Mouse (Mus musculus) kidney, embryonic 15.5 days (tissue): Measurements from ENCODE around the gene Ehd2. TPM values are rescaled to one million over a fixed set of nuclear protein-coding genes. Genes with fewer than 3 reads are reported as not detected.

Experiments
- polyA plus RNA-seq: library from polyadenylated mRNA; unstranded; fragments of >200 nt; fragmentation: Nextera tagmentation; extraction: Ambion mirVana; gene quantifications from 2 replicates; pipeline ENCODE4 v1.2.1, GENCODE M21; 2015

The Ehd2 gene
- polyA plus RNA-seq, 1 experiment from 2014 or later = 39.4 TPM

Other genes starting within 250 kb of the Ehd2 start
- gene Obox5, start 217.4 kb downstream of the Ehd2 start, polyA plus RNA-seq = not detected in 2 replicates
- not detected in 2 replicates for gene Obox6, start 127.9 kb downstream of the Ehd2 start, polyA plus RNA-seq
- not detected in 2 replicates for gene Crx, start 87.6 kb downstream of the Ehd2 start, polyA plus RNA-seq
- not detected in 2 replicates for gene Crxos, start 85.0 kb downstream of the Ehd2 start, polyA plus RNA-seq
- 745 and 748 TPM in 2 replicates for gene Selenow, start 45.2 kb downstream of the Ehd2 start, polyA plus RNA-seq
- gene Nop53, start 21.5 kb downstream of the Ehd2 start, polyA plus RNA-seq = 194 and 195 TPM in 2 replicates
- gene Bicra, start 80.4 kb upstream of the Ehd2 start, polyA plus RNA-seq = 7.5 and 8.1 TPM in 2 replicates
- gene Zfp541, start 94.2 kb upstream of the Ehd2 start, polyA plus RNA-seq = 0.13 TPM in 1 of 2 replicates, not detected in the other
- 178 and 203 TPM in 2 replicates for gene Napa, start 130.9 kb upstream of the Ehd2 start, polyA plus RNA-seq
- 30.0 and 37.5 TPM in 2 replicates for gene Kptn, start 152.3 kb upstream of the Ehd2 start, polyA plus RNA-seq
- 0.09 and 0.19 TPM in 2 replicates for gene Slc8a2, start 162.3 kb upstream of the Ehd2 start, polyA plus RNA-seq
- gene Meis3, start 207.5 kb upstream of the Ehd2 start, polyA plus RNA-seq = 22.5 and 28.9 TPM in 2 replicates